9 mouse cellular contexts compared by ENCODE assay signal in the genomic region with DNA sequence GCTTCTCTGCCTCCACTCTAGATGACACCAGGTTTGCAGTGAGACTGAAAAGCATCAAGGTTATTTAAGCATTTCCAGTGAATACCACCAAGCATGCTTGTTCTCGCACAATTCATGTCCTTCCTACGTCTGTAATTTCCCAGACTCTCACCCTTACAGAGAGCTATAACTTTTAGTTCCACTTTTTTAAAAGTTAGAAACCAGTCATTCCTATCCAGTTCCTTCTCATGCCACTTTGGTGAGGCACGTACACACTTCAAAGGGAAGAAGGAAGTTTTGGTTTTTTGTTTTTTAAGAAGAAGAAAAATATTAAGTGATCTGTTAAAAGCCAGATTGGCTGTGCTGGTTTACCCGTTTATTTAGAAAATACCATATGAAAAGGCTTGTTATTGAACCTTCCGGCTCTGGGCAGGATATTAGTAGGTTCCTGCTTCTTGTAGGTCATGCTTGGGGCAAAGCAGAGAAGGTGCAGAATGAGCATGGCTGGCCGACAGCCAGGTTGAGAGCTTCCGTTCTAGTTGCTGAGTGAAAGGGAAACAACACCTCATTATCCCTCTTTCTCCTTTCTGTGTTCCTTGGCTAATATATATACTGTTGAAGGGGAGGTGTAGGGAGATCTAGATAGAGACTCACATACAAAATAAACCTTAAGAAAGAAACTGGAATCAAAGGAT.
A peak's percentile ranks its signal among the peaks of the same experiment; 100 is the strongest.
DNase-seq lines count a peak whose midpoint lies in the region; ATAC-seq and TF ChIP-seq lines count a peak whose summit lies in the region.
"Had no signal": no experiment of that assay in that cellular context is flagged by ENCODE, and none has a peak within 500 bp of the region (broad histone marks: within the 10 kb centered on the region; RNA-seq: fewer than 3 reads in every experiment).

No protein-coding gene starts in this region.

- H3K27me3 ChIP-seq in liver, postnatal 0 days (ENCODE audit: insufficient read depth, low read length) = no peaks in the 10 kb centered on the region
- H3K27me3 ChIP-seq in liver, embryonic 11.5 days (replicated peaks; ENCODE audit: control insufficient read depth, insufficient read depth, low read length) = no peaks in the 10 kb centered on the region
- H3K27me3 ChIP-seq in heart, adult 2 months (ENCODE audit: control insufficient read depth, insufficient read depth, low read length) = no peaks in the 10 kb centered on the region
- no peaks in the 10 kb centered on the region for H3K27me3 ChIP-seq in spleen, adult 2 months (ENCODE audit: control insufficient read depth, insufficient read depth, low read length)
- H3K27me3 ChIP-seq: liver, embryonic 13.5 days had no signal

- H3K9ac ChIP-seq in liver, postnatal 0 days (replicated peaks) = no peak overlapping the region
- no peak overlapping the region for H3K9ac ChIP-seq in liver, embryonic 11.5 days (ENCODE audit: low read depth, low read length)
- H3K9ac ChIP-seq in heart, adult 2 months (ENCODE audit: low read depth, low read length) = no peak overlapping the region
- H3K9ac ChIP-seq: liver, embryonic 13.5 days had no signal

- DNase-seq in liver, postnatal 0 days = no peak
- no peak for DNase-seq in liver, embryonic 11.5 days (ENCODE audit: low spot score)
- peak; percentile 50 to 66 for DNase-seq in heart, adult 2 months
- DNase-seq in kidney, postnatal 14 days = peak; percentile 67
- peak; percentile 32 to 64 for DNase-seq in spleen, adult 2 months (ENCODE audit: low read depth in 1 of 2, low spot score in 2 of 2)
- no peak for DNase-seq in urinary bladder, postnatal 4 days (ENCODE audit: low spot score in 2 of 2)
- DNase-seq in left cerebral cortex, adult 18-20 months (ENCODE audit: low spot score in 2 of 2) = no peak
- no peak for DNase-seq in testis, postnatal 14 days (ENCODE audit: low spot score)
- DNase-seq: liver, embryonic 13.5 days had no signal

- TF ChIP-seq EP300 in liver, postnatal 0 days (IDR thresholded peaks at IDR 0.05; ENCODE audit: low read depth) = no peak
- no peak for TF ChIP-seq EP300 in heart, adult 2 months (IDR thresholded peaks at IDR 0.05; ENCODE audit: insufficient read depth, low read depth, low read length)

- peak overlapping the region; percentile 44; the same call in 1 of the 2 replicates for H3K27ac ChIP-seq in liver, postnatal 0 days (ENCODE audit: low read depth)
- no peak overlapping the region; the same call in 1 of the 2 replicates for H3K27ac ChIP-seq in liver, embryonic 11.5 days (ENCODE audit: low read depth, low read length)
- H3K27ac ChIP-seq in heart, adult 2 months = peak overlapping the region; percentile 43
- peak overlapping the region; percentile 9 for H3K27ac ChIP-seq in spleen, adult 2 months (ENCODE audit: insufficient read depth, low read length)
- H3K27ac ChIP-seq: liver, embryonic 13.5 days had no signal

- ATAC-seq in liver, postnatal 0 days = no peak
- ATAC-seq in liver, embryonic 11.5 days (replicated peaks; ENCODE audit: low FRiP score) = no peak

- H3K4me1 ChIP-seq in liver, postnatal 0 days (ENCODE audit: insufficient read depth) = 0 out of 2 replicates have a peak, but pooled peaks cover 3% of the 10 kb centered on the region
- H3K4me1 ChIP-seq in liver, embryonic 11.5 days (replicated peaks; ENCODE audit: control insufficient read depth, insufficient read depth, low read length) = no peaks in the 10 kb centered on the region
- H3K4me1 ChIP-seq in heart, adult 2 months (ENCODE audit: control insufficient read depth, insufficient read depth, low read length) = peaks cover 3% of the 10 kb centered on the region
- peaks cover 12% of the 10 kb centered on the region; the same call in 1 of the 2 replicates for H3K4me1 ChIP-seq in spleen, adult 2 months (ENCODE audit: control insufficient read depth, insufficient read depth, insufficient read length)

- no peak overlapping the region for H3K4me3 ChIP-seq in liver, postnatal 0 days (ENCODE audit: low read depth, low read length)
- no peak overlapping the region for H3K4me3 ChIP-seq in liver, embryonic 11.5 days (ENCODE audit: low read depth, low read length)
- H3K4me3 ChIP-seq in heart, adult 2 months = no peak overlapping the region
- H3K4me3 ChIP-seq in spleen, adult 2 months (ENCODE audit: extremely low read depth, insufficient read depth, insufficient read length) = no peak overlapping the region
- H3K4me3 ChIP-seq: liver, embryonic 13.5 days had no signal

- no peaks in the 10 kb centered on the region for H3K9me3 ChIP-seq in liver, postnatal 0 days (ENCODE audit: low read length)
- H3K9me3 ChIP-seq in liver, embryonic 11.5 days (ENCODE audit: control insufficient read depth, low read length) = no peaks in the 10 kb centered on the region
- H3K9me3 ChIP-seq: liver, embryonic 13.5 days had no signal

- H3K36me3 ChIP-seq in liver, postnatal 0 days (replicated peaks; ENCODE audit: insufficient read depth, low read length) = no peaks in the 10 kb centered on the region
- H3K36me3 ChIP-seq in liver, embryonic 11.5 days (ENCODE audit: control insufficient read depth, insufficient read depth, low read length) = no peaks in the 10 kb centered on the region
- H3K36me3 ChIP-seq in heart, adult 2 months (ENCODE audit: control insufficient read depth, insufficient read depth, low read length) = no peaks in the 10 kb centered on the region
- H3K36me3 ChIP-seq in spleen, adult 2 months (ENCODE audit: control insufficient read depth, insufficient read depth, low read length) = no peaks in the 10 kb centered on the region
- H3K36me3 ChIP-seq: liver, embryonic 13.5 days had no signal

- no peak overlapping the region for H3K4me2 ChIP-seq in liver, postnatal 0 days (ENCODE audit: low read depth, low read length)
- H3K4me2 ChIP-seq in liver, embryonic 11.5 days = no peak overlapping the region
- H3K4me2 ChIP-seq: liver, embryonic 13.5 days had no signal

- no peaks in the 10 kb centered on the region for H3K79me2 ChIP-seq in heart, adult 2 months (replicated peaks; ENCODE audit: control insufficient read depth, insufficient read depth, low read length)

- WGBS in liver, postnatal 0 days (ENCODE audit: insufficient replicate concordance) = 37% methylated on average over 7 of the region's 7 CpGs
- WGBS in liver, embryonic 11.5 days = 68% methylated on average over 7 of the region's 7 CpGs
- 35% methylated on average over 7 of the region's 7 CpGs for WGBS in heart, adult 2 months
- 14% methylated on average over 7 of the region's 7 CpGs for WGBS in spleen, adult 2 months

- TF ChIP-seq POLR2A in heart, adult 2 months (IDR thresholded peaks at IDR 0.05; ENCODE audit: insufficient read depth, low read depth, low read length) = no peak
- TF ChIP-seq POLR2A in spleen, adult 2 months (IDR thresholded peaks at IDR 0.05; ENCODE audit: low read depth, low read length) = no peak

- intact Hi-C loops in heart, adult 2 months (cut with DNase I) = no loop called here

- no peak for TF ChIP-seq CTCF in liver, postnatal 0 days (IDR thresholded peaks at IDR 0.05; ENCODE audit: low read depth)
- TF ChIP-seq CTCF in heart, adult 2 months (IDR thresholded peaks at IDR 0.05) = no peak
- TF ChIP-seq CTCF in spleen, adult 2 months (IDR thresholded peaks at IDR 0.05; ENCODE audit: extremely low read depth, insufficient read depth, insufficient read length, insufficient replicate concordance) = no peak

Comparison
In these comparisons a context has a peak if more than half of its experiments do, and no peak if none do; other contexts are left out.
1. DNase-seq: peak in heart, adult 2 months (2 of 2), kidney, postnatal 14 days (single experiment) and spleen, adult 2 months (2 of 2); none in liver, postnatal 0 days (single experiment), liver, embryonic 11.5 days (single experiment), urinary bladder, postnatal 4 days (0 of 2), left cerebral cortex, adult 18-20 months (0 of 2) and testis, postnatal 14 days (single experiment).